Mouse (Mus musculus): ENCODE data around the gene Nkx2-5.

DNA sequence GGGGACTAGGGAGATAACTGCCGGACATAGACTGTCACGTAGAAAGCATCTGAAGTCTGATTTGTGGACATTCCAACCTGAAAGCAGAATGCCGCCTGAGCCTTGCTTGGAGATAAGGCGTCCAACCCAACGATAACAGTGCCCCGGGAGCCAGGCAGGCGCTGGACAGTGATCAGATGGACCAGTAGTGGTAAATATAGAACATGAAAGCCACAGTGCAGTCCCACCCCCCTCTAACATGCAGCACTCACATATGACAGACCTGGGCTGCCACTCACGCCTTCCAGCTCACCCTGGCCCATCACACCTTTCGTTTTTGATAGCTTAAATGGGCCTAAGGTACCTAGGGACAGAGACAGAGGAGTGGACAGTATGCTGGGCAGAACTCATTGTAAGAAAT is 31.3 kb downstream of the Nkx2-5 start:
- TF ChIP-seq CTCF (IDR thresholded peaks at IDR 0.05; ENCODE audit: extremely low read depth, insufficient read length, insufficient replicate concordance, low read depth, low read length) (no peak), POLR2A (IDR thresholded peaks at IDR 0.05; ENCODE audit: low read depth, low read length) (no peak)
